Mouse (Mus musculus): ENCODE results near the gene Fxyd5. TPM values are rescaled to one million over a fixed set of nuclear protein-coding genes. Genes with fewer than 3 reads are reported as not detected.

Gene Fxyd5
- polyA plus RNA-seq, 2 experiments = 10.1 to 20.4 TPM

DNA sequence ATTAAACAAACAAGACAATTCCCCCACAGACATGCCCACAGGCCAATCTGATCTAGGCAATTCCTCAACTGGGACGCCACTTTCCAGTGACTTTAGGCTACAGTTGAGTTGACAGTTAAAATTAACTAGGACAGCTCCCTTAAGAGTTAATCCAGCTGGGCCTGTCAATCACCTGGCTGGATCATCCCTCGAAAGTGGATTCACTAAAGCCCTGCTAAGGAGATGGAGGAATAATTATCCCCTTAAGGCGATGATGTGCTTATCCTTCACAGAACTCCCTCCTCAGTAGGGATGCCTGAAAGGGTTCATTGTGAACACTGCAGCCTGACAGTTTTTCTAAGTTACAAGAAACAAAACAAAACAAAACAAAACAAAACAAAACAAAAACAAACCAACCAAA, 38.3 kb upstream of the Fxyd5 start:
- no peak overlapping the region for H3K4me2 ChIP-seq (ENCODE audit: low read depth)
- H3K36me3 ChIP-seq (replicated peaks; ENCODE audit: control insufficient read depth, insufficient read depth, low read depth) = no peaks in the 10 kb centered on the region
- H3K4me1 ChIP-seq (replicated peaks; ENCODE audit: control insufficient read depth in 2 of 2, insufficient read depth in 2 of 2, low read length in 1 of 2) = peaks cover 0 to 7% of the 10 kb centered on the region in 2 experiments; a peak in 1 of 4 replicates
- TF ChIP-seq CTCF (IDR thresholded peaks at IDR 0.05; ENCODE audit: low read depth) = no peak
- no peak for TF ChIP-seq EP300 (IDR thresholded peaks at IDR 0.05; ENCODE audit: low read depth)
- H3K4me3 ChIP-seq (ENCODE audit: insufficient read depth in 1 of 2, low read depth in 2 of 2, low read length in 2 of 2) = no peak overlapping the region
- no peak for ATAC-seq (ENCODE audit: insufficient read depth)
- WGBS (ENCODE audit: insufficient replicate concordance) = 49% methylated on average over 3 of the region's 3 CpGs
- H3K9ac ChIP-seq (replicated peaks) = no peak overlapping the region
- no peaks in the 10 kb centered on the region for H3K27me3 ChIP-seq (ENCODE audit: control insufficient read depth, insufficient read depth, low read length)
- no peak overlapping the region for H3K27ac ChIP-seq
- DNase-seq (ENCODE audit: low read depth in 3 of 3, low spot score in 3 of 3) = no peak
- H3K9me3 ChIP-seq (ENCODE audit: control insufficient read depth, low read length) = no peaks in the 10 kb centered on the region

DNA sequence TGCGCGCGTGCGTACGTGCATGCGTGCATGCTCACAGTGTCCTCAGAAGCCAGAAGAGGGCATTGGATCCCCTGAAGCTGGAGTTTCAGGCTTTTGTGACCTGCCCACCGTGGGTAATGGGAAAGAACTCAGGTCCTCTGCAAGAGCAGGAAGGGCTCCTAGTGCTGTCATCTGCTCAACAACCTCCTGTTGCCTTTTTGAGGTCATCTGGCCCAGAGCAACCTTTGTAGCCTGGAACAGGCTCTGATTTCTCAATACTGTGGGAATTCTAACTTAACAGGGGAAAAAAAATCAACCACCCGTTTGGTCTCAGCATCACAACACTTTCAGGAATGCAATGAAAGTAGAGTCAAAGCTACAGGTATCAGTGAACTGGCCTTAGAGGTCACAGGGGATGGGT, 37.4 kb upstream of the Fxyd5 start:
- ATAC-seq (ENCODE audit: insufficient read depth) (no peak), DNase-seq (ENCODE audit: low read depth in 3 of 3, low spot score in 3 of 3) (no peak)
- Histone ChIP-seq H3K36me3 (replicated peaks; ENCODE audit: control insufficient read depth, insufficient read depth, low read depth) (no peaks in the 10 kb centered on the region), H3K4me2 (ENCODE audit: low read depth) (no peak overlapping the region), H3K4me1 (replicated peaks; ENCODE audit: control insufficient read depth in 2 of 2, insufficient read depth in 2 of 2, low read length in 1 of 2) (peaks cover 0 to 3% of the 10 kb centered on the region in 2 experiments; a peak in 1 of 4 replicates), H3K9me3 (ENCODE audit: control insufficient read depth, low read length) (no peaks in the 10 kb centered on the region), H3K27ac (no peak overlapping the region), H3K9ac (replicated peaks) (no peak overlapping the region), H3K27me3 (ENCODE audit: control insufficient read depth, insufficient read depth, low read length) (no peaks in the 10 kb centered on the region), H3K4me3 (ENCODE audit: insufficient read depth in 1 of 2, low read depth in 2 of 2, low read length in 2 of 2) (no peak overlapping the region)
- WGBS (ENCODE audit: insufficient replicate concordance) = 78% methylated on average over 8 of the region's 8 CpGs
- TF ChIP-seq CTCF (IDR thresholded peaks at IDR 0.05; ENCODE audit: low read depth) = no peak
- TF ChIP-seq EP300 (IDR thresholded peaks at IDR 0.05; ENCODE audit: low read depth) = no peak

DNA sequence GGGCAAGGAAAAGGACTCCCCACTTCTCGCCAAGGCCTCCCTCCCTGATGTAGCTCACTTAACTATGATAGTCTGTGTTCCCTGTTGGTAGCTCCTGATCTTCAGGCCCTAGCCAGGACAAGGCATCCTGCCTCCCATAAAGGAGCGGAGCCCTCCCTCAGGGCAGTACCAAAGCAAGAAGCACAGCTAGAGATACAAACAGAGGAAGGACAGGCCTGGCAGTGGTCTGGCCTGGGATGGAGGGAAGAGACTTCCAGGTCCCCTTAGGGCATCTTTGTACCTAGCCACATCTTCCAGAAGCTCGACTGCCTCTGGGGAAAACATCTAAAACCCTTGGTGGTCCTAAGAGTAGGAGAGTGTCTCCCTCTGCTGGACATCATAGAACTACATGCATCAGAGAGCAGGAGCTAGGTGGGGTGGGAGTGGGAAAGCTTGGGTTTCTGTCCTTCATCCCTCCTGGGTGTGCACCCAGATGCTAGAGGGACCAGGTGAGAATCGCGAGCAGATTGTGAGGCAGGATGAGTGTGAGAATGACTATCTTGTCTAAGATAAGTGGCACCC, 35.7 kb upstream of the Fxyd5 start:
- Histone ChIP-seq H3K4me3 (ENCODE audit: insufficient read depth in 1 of 2, low read depth in 2 of 2, low read length in 2 of 2) (no peak overlapping the region), H3K27ac (no peak overlapping the region), H3K27me3 (ENCODE audit: control insufficient read depth, insufficient read depth, low read length) (no peaks in the 10 kb centered on the region), H3K4me1 (replicated peaks; ENCODE audit: control insufficient read depth in 2 of 2, insufficient read depth in 2 of 2, low read length in 1 of 2) (peaks cover 0 to 2% of the 10 kb centered on the region in 2 experiments; a peak in 1 of 4 replicates), H3K9ac (replicated peaks) (no peak overlapping the region), H3K36me3 (replicated peaks; ENCODE audit: control insufficient read depth, insufficient read depth, low read depth) (no peaks in the 10 kb centered on the region), H3K9me3 (ENCODE audit: control insufficient read depth, low read length) (no peaks in the 10 kb centered on the region), H3K4me2 (ENCODE audit: low read depth) (no peak overlapping the region)
- 35% methylated on average over 5 of the region's 5 CpGs for WGBS (ENCODE audit: insufficient replicate concordance)
- TF ChIP-seq CTCF (IDR thresholded peaks at IDR 0.05; ENCODE audit: low read depth) (peak; percentile 67), EP300 (IDR thresholded peaks at IDR 0.05; ENCODE audit: low read depth) (no peak)
- ATAC-seq (ENCODE audit: insufficient read depth) (no peak), DNase-seq (ENCODE audit: low read depth in 3 of 3, low spot score in 3 of 3) (no peak)

DNA sequence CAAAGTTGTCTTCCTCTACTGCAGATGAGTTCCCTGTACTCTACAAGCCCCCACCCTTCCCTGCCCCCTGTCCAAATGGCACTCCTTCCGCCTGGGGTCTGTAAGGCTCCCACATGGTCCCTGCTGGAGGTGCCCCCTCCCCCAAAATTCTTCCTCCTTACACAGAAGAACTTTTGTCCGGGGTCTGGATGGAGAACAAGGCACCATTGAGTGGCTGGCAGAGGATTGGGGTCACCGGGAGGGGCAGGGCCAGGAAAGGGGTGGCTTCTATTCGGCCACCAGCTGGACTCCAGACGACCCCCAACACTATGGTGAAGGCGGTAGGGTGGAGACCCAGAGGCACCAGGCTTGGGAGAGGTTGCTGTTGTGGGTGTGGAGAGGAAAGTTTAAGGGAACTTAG, 35.2 kb upstream of the Fxyd5 start:
- no peaks in the 10 kb centered on the region for H3K9me3 ChIP-seq (ENCODE audit: control insufficient read depth, low read length)
- H3K4me1 ChIP-seq (replicated peaks; ENCODE audit: control insufficient read depth in 2 of 2, insufficient read depth in 2 of 2, low read length in 1 of 2) = peaks cover 0 to 2% of the 10 kb centered on the region in 2 experiments; a peak in 1 of 4 replicates
- ATAC-seq (ENCODE audit: insufficient read depth) (no peak), DNase-seq (ENCODE audit: low read depth in 3 of 3, low spot score in 3 of 3) (no peak)
- no peaks in the 10 kb centered on the region for H3K27me3 ChIP-seq (ENCODE audit: control insufficient read depth, insufficient read depth, low read length)
- WGBS (ENCODE audit: insufficient replicate concordance) = 39% methylated on average over 6 of the region's 6 CpGs
- H3K27ac ChIP-seq = no peak overlapping the region
- no peak overlapping the region for H3K4me3 ChIP-seq (ENCODE audit: insufficient read depth in 1 of 2, low read depth in 2 of 2, low read length in 2 of 2)
- no peak overlapping the region for H3K4me2 ChIP-seq (ENCODE audit: low read depth)
- H3K36me3 ChIP-seq (replicated peaks; ENCODE audit: control insufficient read depth, insufficient read depth, low read depth) = no peaks in the 10 kb centered on the region
- H3K9ac ChIP-seq (replicated peaks) = no peak overlapping the region
- TF ChIP-seq CTCF (IDR thresholded peaks at IDR 0.05; ENCODE audit: low read depth) = no peak
- TF ChIP-seq EP300 (IDR thresholded peaks at IDR 0.05; ENCODE audit: low read depth) = no peak

DNA sequence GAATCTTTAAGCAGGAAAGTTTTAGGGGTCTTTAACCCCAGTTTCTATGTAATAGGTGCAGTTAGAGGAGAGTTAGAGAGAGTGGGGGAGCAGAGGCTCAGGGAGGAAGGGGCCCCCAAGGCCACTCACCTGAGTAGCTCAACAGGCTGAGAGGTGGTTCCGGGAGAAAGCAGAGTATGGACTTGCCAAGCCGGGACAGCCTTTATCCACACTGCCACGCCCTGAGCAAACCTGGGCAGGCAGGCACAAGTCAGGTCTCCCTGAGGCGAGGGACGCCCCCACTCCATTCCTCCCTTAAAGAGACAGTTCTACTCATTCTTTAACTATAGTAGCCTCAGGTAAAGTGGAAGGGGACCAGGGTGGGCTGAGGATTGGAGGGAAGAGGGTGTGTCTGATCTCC, 34.2 kb upstream of the Fxyd5 start, which contains the start of gene Fxyd3:
Fxyd3 (minus strand) TSS at position 213 of the 400 bp plus-strand sequence.
- no peak for ATAC-seq (ENCODE audit: insufficient read depth)
- peaks cover 0 to 2% of the 10 kb centered on the region in 2 experiments; a peak in 1 of 4 replicates for H3K4me1 ChIP-seq (replicated peaks; ENCODE audit: control insufficient read depth in 2 of 2, insufficient read depth in 2 of 2, low read length in 1 of 2)
- H3K4me3 ChIP-seq (ENCODE audit: insufficient read depth in 1 of 2, low read depth in 2 of 2, low read length in 2 of 2) = no peak within 1 kb of the TSS
- no peak for DNase-seq (ENCODE audit: low read depth in 3 of 3, low spot score in 3 of 3)
- no peak within 1 kb of the TSS for H3K4me2 ChIP-seq (ENCODE audit: low read depth)
- no peak within 1 kb of the TSS for H3K27ac ChIP-seq
- H3K9me3 ChIP-seq (ENCODE audit: control insufficient read depth, low read length) = no peaks in the 10 kb centered on the region
- 44% methylated on average over 5 of the region's 5 CpGs for WGBS (ENCODE audit: insufficient replicate concordance)
- TF ChIP-seq CTCF (IDR thresholded peaks at IDR 0.05; ENCODE audit: low read depth) (no peak), EP300 (IDR thresholded peaks at IDR 0.05; ENCODE audit: low read depth) (no peak)
- no peaks in the 10 kb centered on the region for H3K27me3 ChIP-seq (ENCODE audit: control insufficient read depth, insufficient read depth, low read length)
- no peak within 1 kb of the TSS for H3K9ac ChIP-seq (replicated peaks)
- H3K36me3 ChIP-seq (replicated peaks; ENCODE audit: control insufficient read depth, insufficient read depth, low read depth) = no peaks in the 10 kb centered on the region
